Mouse (Mus musculus): ENCODE measurements at regions not wholly inside any gene's neighbourhood (a gene's known extent, or its start where the extent isn't known, plus 50 kb on each side); places are given as distances from the start of the nearest gene placed in this dataset.

DNA sequence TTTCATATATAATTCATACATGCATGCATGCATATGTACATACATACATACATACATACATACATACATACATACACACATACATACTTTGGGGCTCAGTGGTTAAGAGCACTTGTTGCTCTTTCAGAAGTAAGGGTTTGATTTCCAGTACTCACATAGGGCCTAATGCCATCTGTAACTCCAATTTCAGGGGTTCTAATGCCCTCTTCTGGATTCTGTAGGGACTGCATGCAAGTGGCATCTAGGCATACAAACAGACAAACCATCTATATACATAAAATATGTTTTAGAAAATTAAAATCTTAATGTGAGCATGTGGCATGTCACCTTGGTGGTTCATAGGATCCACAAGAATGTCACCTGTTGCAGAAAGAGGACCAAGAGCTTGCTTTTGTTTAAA is 426.7 kb upstream of the Mki67 start:
- TF ChIP-seq EP300 (IDR thresholded peaks at IDR 0.05; ENCODE audit: low read depth in 1 of 2, low read length in 2 of 2), result no peak
- TF ChIP-seq MAX (IDR thresholded peaks at IDR 0.05; ENCODE audit: low read length), result no peak

All from MEL (cell line).